Mouse (Mus musculus) heart, postnatal 36 days (tissue): ENCODE data around the gene Adam10. TPM values are rescaled to one million over a fixed set of nuclear protein-coding genes. Genes with fewer than 3 reads are reported as not detected.
A peak's percentile ranks its signal among the peaks of the same experiment; 100 is the strongest.

Experiments
- DNase-seq, 2 experiments: peaks; one replicate each; pipeline ENCODE4 v3.0.0; 2021 to 2022
- intact Hi-C: fragments of 180-260 bp; cut with DNase I; formaldehyde crosslinking; loops from one replicate; pipeline ENCODE4 v1.15.1; 2025
- total RNA-seq, 2 experiments: library from RNA; stranded (reverse); gene quantifications; 2 replicates each; pipeline ENCODE4 v1.2.3; 2021

Gene Adam10
- 10 to 100 TPM; 36.6 to 42.8 TPM for total RNA-seq

- intact Hi-C loops = loop anchor here (2.0 to 5.0 kb wide), 2 partner anchors 22 to 159 kb away; partner anchors contain the start of genes Gm10642 and Mindy2
- DNase-seq = peak; percentile 98
Measured at GRCm38 (mm10) chr9:70678682-70679131, at the start of gene Adam10. Gene Adam10 (plus strand): TSS chr9:70678997.

DNA sequence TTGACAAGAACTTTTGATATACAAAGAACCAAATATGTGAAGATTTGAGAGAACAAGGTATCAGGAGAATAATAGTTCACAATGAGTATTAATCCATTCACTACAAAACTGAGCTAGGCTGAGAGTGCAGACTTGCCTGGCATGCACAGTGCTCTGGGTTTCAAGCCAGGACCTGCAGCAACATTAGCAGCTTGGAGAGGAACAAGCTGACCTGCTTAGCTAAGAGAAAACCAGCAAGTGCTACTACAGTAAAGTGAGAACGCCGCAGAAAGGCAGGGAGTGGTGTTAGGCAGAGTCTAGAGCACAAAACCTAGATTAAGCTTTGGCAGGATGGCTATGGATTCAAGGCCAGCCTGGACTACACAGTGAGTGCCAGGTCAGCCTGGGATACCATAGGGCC lies 49.1 kb upstream of the Adam10 start:
- intact Hi-C loops = no loop called here
- DNase-seq = no peak

- DNase-seq = no peak
- intact Hi-C loops = no loop called here
Measured at GRCm38 (mm10) chr9:70631665-70632064, 47.1 kb upstream of the Adam10 start.

GRCm38 (mm10) chr9:70636748-70637147 lies 42.0 kb upstream of the Adam10 start:
- no peak for DNase-seq
- intact Hi-C loops = no loop called here

- intact Hi-C loops = no loop called here
Measured at GRCm38 (mm10) chr9:70650260-70650659, 28.5 kb upstream of the Adam10 start.

DNA sequence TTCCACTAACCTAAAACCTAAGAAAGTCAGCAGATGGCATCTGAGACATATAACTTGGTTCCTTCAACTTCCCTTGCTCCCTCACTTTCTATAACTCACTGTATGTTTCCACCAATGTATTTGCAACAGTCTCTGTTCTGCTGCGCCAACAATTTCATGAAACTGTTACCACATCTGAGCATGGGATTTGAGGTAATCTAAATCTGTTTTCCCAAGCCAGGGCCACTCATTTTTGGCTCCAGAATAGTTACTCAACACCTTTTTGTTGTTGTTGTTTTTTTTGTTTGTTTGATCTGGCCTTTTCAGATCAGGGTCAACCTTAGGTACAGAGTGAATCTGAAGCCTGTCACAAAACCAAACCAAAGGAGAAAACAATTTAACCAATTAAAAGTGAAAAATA lies 27.8 kb upstream of the Adam10 start:
- intact Hi-C loops = no loop called here
- DNase-seq = no peak

More at GRCm38 (mm10) chr9:70650260-70650659, 28.5 kb upstream of the Adam10 start:
- no peak for DNase-seq

- DNase-seq = no peak
- intact Hi-C loops = no loop called here
Measured at GRCm38 (mm10) chr9:70652221-70652620, 26.6 kb upstream of the Adam10 start.

GRCm38 (mm10) chr9:70653875-70654274 lies 24.9 kb upstream of the Adam10 start:
- DNase-seq = no peak
- intact Hi-C loops = no loop called here

DNA sequence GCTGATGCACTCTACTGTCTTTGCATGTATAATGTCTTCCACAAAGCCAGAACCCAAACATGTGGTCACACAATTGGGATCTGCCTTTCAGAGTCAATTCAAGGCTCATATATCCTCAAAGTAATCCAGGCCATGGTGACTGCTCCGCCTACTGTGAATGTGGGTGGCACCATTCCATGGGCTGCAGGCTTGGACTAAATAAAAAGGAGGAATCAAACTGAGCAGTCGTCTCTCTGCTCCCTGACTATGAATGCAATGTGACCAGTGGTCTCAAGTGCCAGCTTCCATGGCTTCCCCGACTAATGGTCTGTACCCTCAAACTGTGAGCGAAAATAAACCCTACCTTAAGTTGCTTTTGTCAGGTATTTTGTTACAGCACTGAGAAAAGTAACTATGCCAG lies 24.3 kb upstream of the Adam10 start:
- intact Hi-C loops = no loop called here
- no peak for DNase-seq

DNA sequence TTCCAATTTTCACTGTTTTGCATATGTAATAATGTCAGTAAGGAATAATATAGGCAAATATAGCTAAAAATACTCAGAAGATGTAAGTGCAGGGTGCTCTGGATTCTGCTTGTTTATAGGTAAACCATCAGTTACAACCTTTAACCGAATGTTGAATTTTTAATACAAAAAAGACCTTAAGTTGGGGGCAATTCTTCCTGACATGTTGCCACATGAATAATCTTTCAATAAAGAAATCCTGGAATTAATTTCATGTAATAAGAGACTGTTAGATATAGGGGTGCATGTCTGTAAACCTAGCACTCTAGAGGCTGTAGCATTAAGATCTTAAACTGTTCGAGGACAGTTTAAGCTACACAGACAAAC lies 23.1 kb upstream of the Adam10 start:
- intact Hi-C loops = loop anchor here (2.0 kb wide), 1 partner anchor 23 kb away; the partner anchor contains the start of gene Adam10
- no peak for DNase-seq

GRCm38 (mm10) chr9:70656130-70657007 lies 22.4 kb upstream of the Adam10 start, which contains the start of gene Gm10642:
Gene Gm10642 (plus strand): TSS chr9:70656251.
- intact Hi-C loops = loop anchor here (2.0 kb wide), 1 partner anchor 22 kb away; the partner anchor contains the start of gene Adam10
- peak; percentile 58 to 69 for DNase-seq

DNA sequence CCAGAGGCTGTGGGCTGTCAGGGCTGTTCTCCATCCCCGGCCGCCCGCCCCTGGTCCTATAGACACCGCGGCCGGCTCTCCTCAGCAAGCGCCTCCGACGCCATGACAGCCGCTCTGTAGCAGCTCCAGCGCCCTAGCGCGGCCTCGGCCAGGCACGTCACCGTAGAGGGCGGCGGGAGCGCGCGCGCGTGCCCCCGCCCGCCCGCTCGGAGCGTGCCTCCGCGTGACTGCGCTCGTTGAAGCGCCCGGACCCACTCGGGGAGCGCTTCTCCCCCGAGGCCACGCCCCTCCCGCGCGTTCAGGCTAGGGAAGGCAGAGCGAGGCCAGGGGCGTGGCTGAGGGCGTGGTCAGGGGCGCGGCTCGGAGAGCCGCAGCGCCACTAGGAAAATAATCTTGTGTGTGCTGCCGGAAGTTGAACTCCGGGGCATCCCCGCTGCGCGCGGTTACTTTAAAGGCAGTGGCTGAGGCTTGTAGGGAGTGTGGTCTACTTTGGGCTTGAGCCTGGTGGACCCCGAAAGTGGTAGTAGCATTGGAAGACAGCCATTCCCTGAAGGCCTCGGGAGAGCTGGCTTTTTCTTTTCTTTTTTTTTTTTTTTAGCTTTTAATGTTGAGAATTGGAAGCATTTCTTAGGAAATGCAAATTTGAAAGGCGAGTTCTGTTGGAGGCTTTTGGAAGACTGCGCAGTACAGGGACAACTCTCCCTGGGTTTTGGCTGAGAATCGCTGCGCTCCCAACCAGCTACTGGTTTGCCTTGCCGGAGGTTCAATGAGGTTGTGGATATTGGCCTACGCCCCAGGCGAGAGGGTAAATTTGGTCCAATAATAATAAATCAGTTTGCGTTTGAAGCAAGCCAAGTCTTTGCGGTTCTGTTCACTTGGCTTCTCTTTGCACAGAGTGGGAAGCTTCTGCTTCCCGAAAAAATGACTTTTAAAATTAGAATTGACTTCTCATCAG lies 21.5 kb upstream of the Adam10 start, which contains the start of gene Mindy2:
Gene Mindy2, minus strand, starts transcription at position 162 of the 955 bp plus-strand sequence.
- DNase-seq = peak; percentile 98
- intact Hi-C loops = loop anchor here (2.0 kb wide), 1 partner anchor 22 kb away; the partner anchor contains the start of gene Adam10

- intact Hi-C loops = no loop called here
Measured at GRCm38 (mm10) chr9:70658266-70658665, 20.5 kb upstream of the Adam10 start.

GRCm38 (mm10) chr9:70664847-70665246 lies 13.9 kb upstream of the Adam10 start:
- no peak for DNase-seq
- intact Hi-C loops = no loop called here

More at GRCm38 (mm10) chr9:70658266-70658665, 20.5 kb upstream of the Adam10 start:
- no peak for DNase-seq

- DNase-seq = no peak
- intact Hi-C loops = no loop called here
Measured at GRCm38 (mm10) chr9:70665372-70666145, 13.2 kb upstream of the Adam10 start.

DNA sequence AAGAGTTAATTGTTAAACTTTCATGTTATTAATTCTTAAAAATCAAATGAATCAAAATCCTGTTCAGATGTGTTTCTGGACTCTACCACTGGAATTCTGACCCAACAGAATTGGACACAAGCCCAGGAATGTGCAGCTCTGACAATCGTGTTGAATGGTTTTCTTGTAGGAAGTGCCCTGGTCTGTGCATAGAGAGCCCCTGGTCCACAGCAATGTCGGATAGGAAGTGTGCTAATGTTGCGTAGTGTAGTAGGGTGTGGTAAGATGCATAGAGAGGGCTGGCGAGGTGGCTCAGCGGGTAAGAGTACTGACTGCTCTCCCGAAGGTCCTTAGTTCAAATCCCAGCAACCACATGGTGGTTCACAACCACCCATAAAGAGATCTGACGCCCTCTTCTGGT lies 12.0 kb upstream of the Adam10 start:
- intact Hi-C loops = no loop called here
- DNase-seq = peak in 1 of 2 experiments; percentile 9

- no peak for DNase-seq
- intact Hi-C loops = no loop called here
Measured at GRCm38 (mm10) chr9:70668048-70668447, 10.7 kb upstream of the Adam10 start.

DNA sequence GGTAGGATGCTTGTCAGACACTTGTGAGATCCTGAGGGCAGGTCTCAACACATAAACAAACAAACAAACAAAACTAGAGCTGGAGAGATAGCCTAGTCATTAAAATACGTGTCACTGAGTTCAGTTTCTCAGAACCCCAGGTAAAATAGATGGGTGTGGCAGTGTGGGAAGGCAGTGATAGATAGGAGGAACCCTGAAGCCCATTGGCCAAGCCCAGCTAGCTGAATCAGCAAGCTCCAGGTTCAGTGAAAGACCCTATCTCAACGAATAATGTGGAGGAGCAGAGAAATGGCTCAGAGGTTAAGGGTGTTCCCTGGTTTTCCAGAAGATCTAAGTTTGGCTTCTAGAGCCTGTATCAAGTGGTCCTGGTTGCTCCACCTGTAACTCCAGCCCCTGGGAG lies 9.6 kb upstream of the Adam10 start:
- DNase-seq = no peak
- intact Hi-C loops = no loop called here

DNA sequence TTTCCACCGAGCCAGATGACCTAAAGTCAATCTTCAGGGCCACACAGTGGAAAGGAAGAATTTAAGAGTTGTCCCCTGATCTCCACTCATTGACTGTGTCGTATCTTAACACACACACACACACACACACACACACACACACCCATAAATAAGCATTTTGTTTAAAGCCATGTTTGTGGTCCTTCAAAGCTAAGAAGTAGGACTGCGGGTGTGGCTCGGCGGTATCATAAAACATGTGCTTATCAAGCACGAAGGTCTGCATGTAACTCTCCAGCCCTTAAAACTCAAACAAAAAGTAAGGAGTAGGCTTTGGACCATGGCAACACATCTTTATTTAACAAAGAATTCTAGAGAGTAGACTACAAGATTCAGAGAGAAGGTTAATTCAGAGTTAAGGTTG lies 8.4 kb upstream of the Adam10 start:
- intact Hi-C loops = loop anchor here (2.0 kb wide), 2 partner anchors 260 to 402 kb away; no protein-coding TSS in a partner anchor
- no peak for DNase-seq

DNA sequence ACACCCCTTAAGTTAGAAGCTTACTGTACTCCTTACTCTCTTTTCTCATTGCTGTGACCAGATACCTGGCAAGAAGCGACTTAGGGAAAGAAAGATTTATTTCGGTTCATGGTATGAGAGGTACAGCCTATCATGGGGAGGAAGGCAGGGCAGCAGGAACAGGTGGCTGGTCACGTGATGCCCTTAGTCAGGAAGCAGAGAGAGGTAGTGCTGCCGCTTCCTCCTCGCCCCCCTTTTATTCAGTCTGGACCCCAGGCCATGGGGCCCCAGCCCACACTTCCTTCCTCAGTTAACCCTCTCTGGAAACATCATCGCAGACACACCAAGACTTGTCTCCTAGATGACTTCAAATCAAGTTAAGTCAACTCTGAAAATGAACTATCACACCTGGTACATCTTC lies 7.5 kb upstream of the Adam10 start:
- intact Hi-C loops = loop anchor here (2.0 kb wide), 2 partner anchors 260 to 402 kb away; no protein-coding TSS in a partner anchor
- DNase-seq = no peak
